Mouse (Mus musculus): ENCODE results near the gene Cd82. TPM values are rescaled to one million over a fixed set of nuclear protein-coding genes. Genes with fewer than 3 reads are reported as not detected.
A peak's percentile ranks its signal among the peaks of the same experiment; 100 is the strongest.

The Cd82 gene
- polyA plus RNA-seq, 1 experiment from 2014 or later = 8.1 TPM

GRCm38 (mm10) chr2:93443106-93443505 lies 19.8 kb downstream of the Cd82 start:
- Histone ChIP-seq H3K4me3 (ENCODE audit: low read depth, low read length) (no peak overlapping the region), H3K4me2 (ENCODE audit: low read depth, low read length) (no peak overlapping the region), H3K27me3 (ENCODE audit: control insufficient read depth, insufficient read depth, low read length) (no peaks in the 10 kb centered on the region), H3K4me1 (ENCODE audit: control insufficient read depth, insufficient read depth, low read length) (peaks cover 5% of the 10 kb centered on the region; the same call in 1 of the 2 replicates), H3K9ac (replicated peaks; ENCODE audit: low read depth, low read length) (no peak overlapping the region), H3K9me3 (ENCODE audit: control insufficient read depth, low read length) (no peaks in the 10 kb centered on the region), H3K27ac (ENCODE audit: low read depth, low read length) (no peak overlapping the region), H3K36me3 (ENCODE audit: control insufficient read depth, insufficient read depth, low read length) (no peaks in the 10 kb centered on the region)
- no peak for ATAC-seq (ENCODE audit: low read depth)
- 83% methylated on average over 2 of the region's 2 CpGs for WGBS

- Histone ChIP-seq H3K27ac (ENCODE audit: low read depth, low read length) (no peak overlapping the region), H3K36me3 (ENCODE audit: control insufficient read depth, insufficient read depth, low read length) (no peaks in the 10 kb centered on the region), H3K4me1 (ENCODE audit: control insufficient read depth, insufficient read depth, low read length) (peaks cover 5% of the 10 kb centered on the region; the same call in 1 of the 2 replicates), H3K9ac (replicated peaks; ENCODE audit: low read depth, low read length) (no peak overlapping the region), H3K4me2 (ENCODE audit: low read depth, low read length) (no peak overlapping the region), H3K9me3 (ENCODE audit: control insufficient read depth, low read length) (no peaks in the 10 kb centered on the region), H3K4me3 (ENCODE audit: low read depth, low read length) (no peak overlapping the region), H3K27me3 (ENCODE audit: control insufficient read depth, insufficient read depth, low read length) (no peaks in the 10 kb centered on the region)
- ATAC-seq (ENCODE audit: low read depth) = peak; percentile 52; the same call in 1 of the 2 replicates
- 49% methylated on average over 12 of the region's 12 CpGs for WGBS
These were observed 23.0 kb downstream of the Cd82 start for GRCm38 (mm10) chr2:93439812-93440559.

GRCm38 (mm10) chr2:93439352-93439771 lies 23.6 kb downstream of the Cd82 start:
- 39% methylated on average over 9 of the region's 9 CpGs for WGBS
- no peak for ATAC-seq (ENCODE audit: low read depth)
- H3K27me3 ChIP-seq (ENCODE audit: control insufficient read depth, insufficient read depth, low read length) = no peaks in the 10 kb centered on the region

GRCm38 (mm10) chr2:93438335-93438734 lies 24.6 kb downstream of the Cd82 start:
- H3K27ac ChIP-seq (ENCODE audit: low read depth, low read length) = no peak overlapping the region
- no peak for ATAC-seq (ENCODE audit: low read depth)
- peaks cover 5% of the 10 kb centered on the region; the same call in 1 of the 2 replicates for H3K4me1 ChIP-seq (ENCODE audit: control insufficient read depth, insufficient read depth, low read length)
- H3K9me3 ChIP-seq (ENCODE audit: control insufficient read depth, low read length) = no peaks in the 10 kb centered on the region
- H3K9ac ChIP-seq (replicated peaks; ENCODE audit: low read depth, low read length) = no peak overlapping the region
- no peaks in the 10 kb centered on the region for H3K36me3 ChIP-seq (ENCODE audit: control insufficient read depth, insufficient read depth, low read length)
- H3K4me2 ChIP-seq (ENCODE audit: low read depth, low read length) = no peak overlapping the region
- 63% methylated on average over 6 of the region's 6 CpGs for WGBS
- no peaks in the 10 kb centered on the region for H3K27me3 ChIP-seq (ENCODE audit: control insufficient read depth, insufficient read depth, low read length)
- no peak overlapping the region for H3K4me3 ChIP-seq (ENCODE audit: low read depth, low read length)

More at GRCm38 (mm10) chr2:93439352-93439771, 23.6 kb downstream of the Cd82 start:
- no peaks in the 10 kb centered on the region for H3K9me3 ChIP-seq (ENCODE audit: control insufficient read depth, low read length)
- H3K4me1 ChIP-seq (ENCODE audit: control insufficient read depth, insufficient read depth, low read length) = peaks cover 5% of the 10 kb centered on the region; the same call in 1 of the 2 replicates
- H3K27ac ChIP-seq (ENCODE audit: low read depth, low read length) = 0 out of 2 replicates have a peak overlapping the region, but pooled peaks have one; percentile 22
- H3K36me3 ChIP-seq (ENCODE audit: control insufficient read depth, insufficient read depth, low read length) = no peaks in the 10 kb centered on the region
- no peak overlapping the region for H3K4me3 ChIP-seq (ENCODE audit: low read depth, low read length)
- no peak overlapping the region for H3K4me2 ChIP-seq (ENCODE audit: low read depth, low read length)
- no peak overlapping the region for H3K9ac ChIP-seq (replicated peaks; ENCODE audit: low read depth, low read length)

- no peaks in the 10 kb centered on the region for H3K9me3 ChIP-seq (ENCODE audit: control insufficient read depth, low read length)
- no peak overlapping the region for H3K4me3 ChIP-seq (ENCODE audit: low read depth, low read length)
- no peak for ATAC-seq (ENCODE audit: low read depth)
- WGBS = 87% methylated on average over 4 of the region's 4 CpGs
- no peaks in the 10 kb centered on the region for H3K27me3 ChIP-seq (ENCODE audit: control insufficient read depth, insufficient read depth, low read length)
- H3K36me3 ChIP-seq (ENCODE audit: control insufficient read depth, insufficient read depth, low read length) = no peaks in the 10 kb centered on the region
- H3K4me1 ChIP-seq (ENCODE audit: control insufficient read depth, insufficient read depth, low read length) = peaks cover 5% of the 10 kb centered on the region; the same call in 1 of the 2 replicates
- no peak overlapping the region for H3K27ac ChIP-seq (ENCODE audit: low read depth, low read length)
- no peak overlapping the region for H3K4me2 ChIP-seq (ENCODE audit: low read depth, low read length)
- no peak overlapping the region for H3K9ac ChIP-seq (replicated peaks; ENCODE audit: low read depth, low read length)
These were observed 27.4 kb downstream of the Cd82 start for GRCm38 (mm10) chr2:93435577-93435976.

GRCm38 (mm10) chr2:93434896-93435295 lies 28.0 kb downstream of the Cd82 start:
- Histone ChIP-seq H3K4me3 (ENCODE audit: low read depth, low read length) (no peak overlapping the region), H3K9ac (replicated peaks; ENCODE audit: low read depth, low read length) (no peak overlapping the region), H3K27me3 (ENCODE audit: control insufficient read depth, insufficient read depth, low read length) (no peaks in the 10 kb centered on the region), H3K9me3 (ENCODE audit: control insufficient read depth, low read length) (no peaks in the 10 kb centered on the region), H3K27ac (ENCODE audit: low read depth, low read length) (no peak overlapping the region), H3K4me2 (ENCODE audit: low read depth, low read length) (no peak overlapping the region), H3K36me3 (ENCODE audit: control insufficient read depth, insufficient read depth, low read length) (no peaks in the 10 kb centered on the region), H3K4me1 (ENCODE audit: control insufficient read depth, insufficient read depth, low read length) (peaks cover 5% of the 10 kb centered on the region; the same call in 1 of the 2 replicates)
- 90% methylated on average over 3 of the region's 3 CpGs for WGBS
- no peak for ATAC-seq (ENCODE audit: low read depth)

- Histone ChIP-seq H3K9ac (replicated peaks; ENCODE audit: low read depth, low read length) (no peak overlapping the region), H3K36me3 (ENCODE audit: control insufficient read depth, insufficient read depth, low read length) (no peaks in the 10 kb centered on the region), H3K27me3 (ENCODE audit: control insufficient read depth, insufficient read depth, low read length) (no peaks in the 10 kb centered on the region), H3K4me2 (ENCODE audit: low read depth, low read length) (no peak overlapping the region), H3K9me3 (ENCODE audit: control insufficient read depth, low read length) (no peaks in the 10 kb centered on the region), H3K4me3 (ENCODE audit: low read depth, low read length) (no peak overlapping the region), H3K4me1 (ENCODE audit: control insufficient read depth, insufficient read depth, low read length) (no peaks in the 10 kb centered on the region), H3K27ac (ENCODE audit: low read depth, low read length) (no peak overlapping the region)
- 77% methylated on average over 5 of the region's 5 CpGs for WGBS
- ATAC-seq (ENCODE audit: low read depth) = no peak
These were observed 29.4 kb downstream of the Cd82 start for GRCm38 (mm10) chr2:93433543-93433942.

GRCm38 (mm10) chr2:93432600-93433389 lies 30.1 kb downstream of the Cd82 start:
- Histone ChIP-seq H3K9ac (replicated peaks; ENCODE audit: low read depth, low read length) (no peak overlapping the region), H3K9me3 (ENCODE audit: control insufficient read depth, low read length) (no peaks in the 10 kb centered on the region), H3K4me1 (ENCODE audit: control insufficient read depth, insufficient read depth, low read length) (no peaks in the 10 kb centered on the region), H3K27ac (ENCODE audit: low read depth, low read length) (no peak overlapping the region), H3K4me3 (ENCODE audit: low read depth, low read length) (no peak overlapping the region), H3K4me2 (ENCODE audit: low read depth, low read length) (no peak overlapping the region), H3K36me3 (ENCODE audit: control insufficient read depth, insufficient read depth, low read length) (no peaks in the 10 kb centered on the region), H3K27me3 (ENCODE audit: control insufficient read depth, insufficient read depth, low read length) (no peaks in the 10 kb centered on the region)
- ATAC-seq (ENCODE audit: low read depth) = no peak
- WGBS = 77% methylated on average over 6 of the region's 6 CpGs

All from neural tube, embryonic 14.5 days (tissue).